Mouse (Mus musculus) spleen, adult 2 months (tissue): ENCODE measurements around the gene Olfr1417. TPM values are rescaled to one million over a fixed set of nuclear protein-coding genes. Genes with fewer than 3 reads are reported as not detected.

ENCODE experiments used
- DNase-seq, 2 experiments: peaks; one replicate each; pipeline versions ENCODE4 v3.0.0 to v3.0.0-alpha.2; 2012 to 2021; ENCODE audit warnings: low spot score in 2 of 2, low read depth in 1 of 2
- H3K27ac ChIP-seq: fragments of 200-500 bp; 2 replicates; pipeline ENCODE4 v1.5.1; 2012; ENCODE audit warnings: low read length, inconsistent platforms; ENCODE audit not compliant: insufficient read depth
- H3K27me3 ChIP-seq: fragments of 200-500 bp; 2 replicates; pipeline ENCODE4 v1.6.1; 2012; ENCODE audit warnings: mild to moderate bottlenecking, moderate library complexity, low read length, inconsistent platforms; ENCODE audit not compliant: control insufficient read depth, insufficient read depth
- H3K36me3 ChIP-seq: fragments of 200-500 bp; 2 replicates; pipeline ENCODE4 v1.6.1; 2012; ENCODE audit warnings: mild to moderate bottlenecking, low read length, inconsistent platforms; ENCODE audit not compliant: control insufficient read depth, insufficient read depth
- H3K4me1 ChIP-seq: fragments of 200-500 bp; 2 replicates; pipeline ENCODE4 v1.6.1; 2011; ENCODE audit warnings: inconsistent platforms; ENCODE audit not compliant: control insufficient read depth, insufficient read depth, insufficient read length
- H3K4me3 ChIP-seq: fragments of 200-500 bp; 2 replicates; pipeline ENCODE4 v1.5.1; 2011; ENCODE audit warnings: mild to moderate bottlenecking, inconsistent platforms; ENCODE audit not compliant: insufficient read depth, insufficient read length; ENCODE audit errors: extremely low read depth
- CTCF ChIP-seq: fragments of 200-500 bp; IDR thresholded peaks from 2 replicates; pipeline ENCODE4 v1.5.1; 2011; ENCODE audit warnings: mild to moderate bottlenecking, inconsistent platforms; ENCODE audit not compliant: insufficient read depth, insufficient read length, insufficient replicate concordance; ENCODE audit errors: extremely low read depth
- POLR2A ChIP-seq: fragments of 200-500 bp; IDR thresholded peaks from 2 replicates; pipeline ENCODE4 v1.6.1; 2011; ENCODE audit warnings: low read depth, low read length, inconsistent platforms
- WGBS: fragments of 180-500 bp; shearing (Covaris S2); methylation state at CpG from one replicate; pipeline ENCODE4 v1.1.7; 2018; 5-methylcytosine and 5-hydroxymethylcytosine counted together
- polyA plus RNA-seq: library from polyadenylated mRNA; depleted of rRNA; stranded (reverse); fragments of >200 nt; gene quantifications from 2 replicates; pipeline ENCODE4 v1.2.3, GENCODE M21; 2012; rRNA removed

The Olfr1417 gene
- polyA plus RNA-seq, 1 experiment = not detected

- WGBS = 95% methylated on average over 14 of the region's 14 CpGs
- DNase-seq = no peak
- H3K27me3 ChIP-seq = no peaks in the 10 kb centered on the region
- TF ChIP-seq CTCF (no peak), POLR2A (no peak)
- no peak overlapping the region for H3K4me3 ChIP-seq
- H3K36me3 ChIP-seq = no peaks in the 10 kb centered on the region
- H3K4me1 ChIP-seq = no peaks in the 10 kb centered on the region
- no peak overlapping the region for H3K27ac ChIP-seq
These were observed 53.4 kb downstream of the Olfr1417 start for GRCm38 (mm10) chr19:11785409-11786154.

GRCm38 (mm10) chr19:11777191-11777865, 61.7 kb downstream of the Olfr1417 start:
- TF ChIP-seq POLR2A = no peak
- TF ChIP-seq CTCF = peak; percentile 32; the same call in 1 of the 2 replicates
- DNase-seq = peak in 1 of 2 experiments; percentile 52
- no peaks in the 10 kb centered on the region for H3K27me3 ChIP-seq
- no peaks in the 10 kb centered on the region for H3K4me1 ChIP-seq
- no peak overlapping the region for H3K4me3 ChIP-seq
- H3K36me3 ChIP-seq = peaks cover 10% of the 10 kb centered on the region
- H3K27ac ChIP-seq = no peak overlapping the region
- WGBS = 67% methylated on average over 7 of the region's 7 CpGs

Other genes starting within 250 kb of the Olfr1417 start
- gene Ms4a6d, start 234.4 kb downstream of the Olfr1417 start, polyA plus RNA-seq = 2.1 and 3.9 TPM in 2 replicates
- 0.12 and 0.14 TPM in 2 replicates for gene Ms4a2, start 215.5 kb downstream of the Olfr1417 start, polyA plus RNA-seq
- 1.2 and 1.7 TPM in 2 replicates for gene Ms4a3, start 198.4 kb downstream of the Olfr1417 start, polyA plus RNA-seq
- gene Oosp2, start 178.7 kb downstream of the Olfr1417 start, polyA plus RNA-seq = not detected in 2 replicates
- gene Oosp1, start 148.1 kb downstream of the Olfr1417 start, polyA plus RNA-seq = 2.2 and 2.5 TPM in 2 replicates
- not detected in 2 replicates for gene Oosp3, start 142.2 kb downstream of the Olfr1417 start, polyA plus RNA-seq
- gene Gif, start 91.7 kb downstream of the Olfr1417 start, polyA plus RNA-seq = not detected in 2 replicates
- gene Mrpl16, start 68.8 kb downstream of the Olfr1417 start, polyA plus RNA-seq = 4.1 and 5.4 TPM in 2 replicates
- gene Stx3, start 19.8 kb downstream of the Olfr1417 start, polyA plus RNA-seq = 1.9 and 2.0 TPM in 2 replicates
- not detected in 2 replicates for gene Olfr1418, start 21.8 kb upstream of the Olfr1417 start, polyA plus RNA-seq
- gene Olfr1419, start 35.9 kb upstream of the Olfr1417 start, polyA plus RNA-seq = not detected in 2 replicates
- gene Olfr1420, start 47.3 kb upstream of the Olfr1417 start, polyA plus RNA-seq = not detected in 2 replicates
- 12.6 and 13.7 TPM in 2 replicates for gene Patl1, start 73.2 kb upstream of the Olfr1417 start, polyA plus RNA-seq
- 9.5 and 9.6 TPM in 2 replicates for gene Osbp, start 126.7 kb upstream of the Olfr1417 start, polyA plus RNA-seq
- not detected in 2 replicates for gene Olfr1423, start 202.1 kb upstream of the Olfr1417 start, polyA plus RNA-seq
- not detected in 2 replicates for gene Olfr1424, start 223.5 kb upstream of the Olfr1417 start, polyA plus RNA-seq
- gene Olfr1425, start 238.5 kb upstream of the Olfr1417 start, polyA plus RNA-seq = not detected in 2 replicates